Mouse (Mus musculus) liver, adult 2 months (tissue): ENCODE measurements at regions not wholly inside any gene's neighbourhood (a gene's known extent, or its start where the extent isn't known, plus 50 kb on each side); places are given as distances from the start of the nearest gene placed in this dataset.

Experiments
- CTCF ChIP-seq: fragments of 200-500 bp; IDR thresholded peaks from 2 replicates; pipeline ENCODE4 v1.5.1; 2011; ENCODE audit warnings: low read depth, low read length, control low read depth
- POLR2A ChIP-seq: fragments of 200-500 bp; IDR thresholded peaks from 2 replicates; pipeline ENCODE4 v1.6.1; 2011; ENCODE audit warnings: low read length, control low read depth; ENCODE audit not compliant: insufficient read depth; ENCODE audit errors: extremely low read depth

DNA sequence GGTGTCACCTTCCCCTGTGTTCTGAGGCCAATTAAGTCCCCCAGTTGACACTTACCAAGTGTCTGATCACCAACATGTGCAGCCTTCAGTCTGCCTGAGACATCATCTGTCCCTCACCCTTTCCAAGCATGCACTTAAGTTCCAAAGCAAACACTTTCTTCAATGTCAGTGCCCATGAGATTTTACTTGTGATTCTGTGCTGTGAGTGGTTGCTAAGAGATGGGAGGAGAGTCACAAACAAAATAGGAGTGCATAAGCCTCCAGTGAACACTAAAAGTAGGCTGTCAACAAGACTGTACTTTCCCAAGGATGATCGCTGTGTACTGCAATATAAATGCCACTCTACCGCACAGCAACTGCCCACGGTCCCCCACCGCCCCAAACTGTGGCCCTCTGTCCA is 431.0 kb upstream of the Atp11b start:
- TF ChIP-seq CTCF, result no peak
- TF ChIP-seq POLR2A, result no peak
